Comparison of ENCODE assay signal across 15 mouse cellular contexts in genomic region chr13:43765293-43765814, GRCm38 (mm10). TPM values are rescaled to one million over a fixed set of nuclear protein-coding genes. Genes with fewer than 3 reads are reported as not detected.
DNase-seq lines count a peak whose midpoint lies in the region; ATAC-seq and TF ChIP-seq lines count a peak whose summit lies in the region.
"Had no signal": no experiment of that assay in that cellular context is flagged by ENCODE, and none has a peak within 500 bp of the region (broad histone marks: within the 10 kb centered on the region; RNA-seq: fewer than 3 reads in every experiment).

No protein-coding gene starts in this region.

- dilution Hi-C loops in CH12.LX (cut with MboI; ENCODE audit: extremely low pct_ligation_motif_present, extremely low pct_unique_long_range_greater_than_20kb, low sequenced_read_pairs) = no loop called here

- in situ Hi-C loops in CH12.LX (cut with MboI; ENCODE audit: low pct_ligation_motif_present, low pct_unique_long_range_greater_than_20kb, low sequenced_read_pairs) = no loop called here

- no peaks in the 10 kb centered on the region for H3K9me3 ChIP-seq in heart, embryonic 11.5 days (replicated peaks; ENCODE audit: control insufficient read depth, low read length)
- no peaks in the 10 kb centered on the region for H3K9me3 ChIP-seq in CH12.LX (replicated peaks; ENCODE audit: low read length)
- H3K9me3 ChIP-seq: embryonic facial prominence, embryonic 10.5 days; megakaryocyte, embryonic 14.5 days; neural tube, embryonic 12.5 days had no signal

- WGBS in heart, adult 2 months = 69% methylated on average over 11 of the region's 11 CpGs
- WGBS in heart, embryonic 11.5 days (ENCODE audit: insufficient replicate concordance) = 66% methylated on average over 11 of the region's 11 CpGs

- H3K27ac ChIP-seq in heart, adult 2 months = no peak overlapping the region
- no peak overlapping the region for H3K27ac ChIP-seq in heart, embryonic 11.5 days (ENCODE audit: low read depth, low read length)
- peak overlapping the region; percentile 92 for H3K27ac ChIP-seq in CH12.LX (ENCODE audit: insufficient read depth, low read depth)
- H3K27ac ChIP-seq: embryonic facial prominence, embryonic 10.5 days; neural tube, embryonic 12.5 days had no signal

- no peak overlapping the region for H3K4me3 ChIP-seq in heart, adult 2 months
- no peak overlapping the region for H3K4me3 ChIP-seq in heart, embryonic 11.5 days (ENCODE audit: low read depth, low read length)
- peak overlapping the region in 1 of 3 experiments; percentile 59 for H3K4me3 ChIP-seq in CH12.LX (replicated peaks in 1 of 3; ENCODE audit: low read depth in 2 of 3, low read length in 2 of 3, poor library complexity in 1 of 3)
- H3K4me3 ChIP-seq: embryonic facial prominence, embryonic 10.5 days; megakaryocyte, embryonic 14.5 days; neural tube, embryonic 12.5 days had no signal

- no peaks in the 10 kb centered on the region for H3K79me2 ChIP-seq in heart, adult 2 months (replicated peaks; ENCODE audit: control insufficient read depth, insufficient read depth, low read length)
- peaks cover 4% of the 10 kb centered on the region for H3K79me2 ChIP-seq in CH12.LX (replicated peaks; ENCODE audit: control insufficient read depth, extremely low read depth, insufficient read depth, poor library complexity, severe bottlenecking)

- no peak for TF ChIP-seq POLR2A in heart, adult 2 months (IDR thresholded peaks at IDR 0.05; ENCODE audit: insufficient read depth, low read depth, low read length)
- peak; percentile 58 for TF ChIP-seq POLR2A in CH12.LX (IDR thresholded peaks at IDR 0.05; ENCODE audit: low read depth, low read length)

- ATAC-seq in heart, embryonic 11.5 days (replicated peaks; ENCODE audit: insufficient number of reproducible peaks, low FRiP score, low TSS enrichment) = no peak
- ATAC-seq: forebrain, embryonic 14.5 days; inflammation-experienced regulatory T-cells, adult 6 months had no signal

- no peak for TF ChIP-seq EP300 in heart, adult 2 months (IDR thresholded peaks at IDR 0.05; ENCODE audit: insufficient read depth, low read depth, low read length)
- TF ChIP-seq EP300 in CH12.LX (IDR thresholded peaks at IDR 0.05; ENCODE audit: low read length) = peak; percentile 88

- no peaks in the 10 kb centered on the region for H3K27me3 ChIP-seq in heart, adult 2 months (ENCODE audit: control insufficient read depth, insufficient read depth, low read length)
- H3K27me3 ChIP-seq in heart, embryonic 11.5 days (ENCODE audit: control insufficient read depth, insufficient read depth, low read length) = no peaks in the 10 kb centered on the region
- H3K27me3 ChIP-seq in CH12.LX (replicated peaks) = no peaks in the 10 kb centered on the region
- H3K27me3 ChIP-seq: neural tube, embryonic 12.5 days had no signal

- no peak overlapping the region for H3K9ac ChIP-seq in heart, adult 2 months (ENCODE audit: low read depth, low read length)
- no peak overlapping the region for H3K9ac ChIP-seq in heart, embryonic 11.5 days (ENCODE audit: low read depth, low read length)
- H3K9ac ChIP-seq in CH12.LX (ENCODE audit: insufficient read depth, low read depth) = no peak overlapping the region; the same call in 1 of the 2 replicates
- H3K9ac ChIP-seq: neural tube, embryonic 12.5 days had no signal

- peak; percentile 35 to 79 for DNase-seq in heart, adult 2 months
- DNase-seq in CH12.LX (ENCODE audit: extremely low read depth) = peak; percentile 93
- peak; percentile 44 for DNase-seq in lung, postnatal 10 days
- peak; percentile 72 for DNase-seq in spleen, adult 12 weeks (ENCODE audit: low spot score)
- DNase-seq in right cerebral cortex, adult 2 months (ENCODE audit: low spot score in 2 of 2) = no peak
- DNase-seq in cerebellum, adult 11 months = no peak
- DNase-seq in right cerebral cortex, adult 18-20 months = no peak
- DNase-seq: left cerebral cortex, postnatal 4 days; right cerebral cortex, postnatal 25 days had no signal

- TF ChIP-seq RAD21 in CH12.LX (IDR thresholded peaks at IDR 0.05; ENCODE audit: low read depth, low read length) = no peak; the same call in 1 of the 2 replicates

- intact Hi-C loops in heart, adult 2 months (cut with DNase I) = no loop called here

- no peak overlapping the region for H3K4me2 ChIP-seq in heart, embryonic 11.5 days
- H3K4me2 ChIP-seq in CH12.LX (ENCODE audit: insufficient read depth, low read depth, poor library complexity, severe bottlenecking) = peak overlapping the region; percentile 86
- H3K4me2 ChIP-seq: neural tube, embryonic 12.5 days had no signal

- TF ChIP-seq CTCF in heart, adult 2 months (IDR thresholded peaks at IDR 0.05) = no peak
- TF ChIP-seq CTCF in CH12.LX (conservative IDR thresholded peaks at IDR 0.05 in 1 of 2, IDR thresholded peaks at IDR 0.05 in 1 of 2; ENCODE audit: low read depth in 2 of 2, low read length in 2 of 2) = no peak

- H3K36me3 ChIP-seq in heart, adult 2 months (ENCODE audit: control insufficient read depth, insufficient read depth, low read length) = no peaks in the 10 kb centered on the region
- H3K36me3 ChIP-seq in heart, embryonic 11.5 days (ENCODE audit: control insufficient read depth, insufficient read depth, low read length) = no peaks in the 10 kb centered on the region
- H3K36me3 ChIP-seq in CH12.LX (replicated peaks in 1 of 2; ENCODE audit: control insufficient read depth in 1 of 2, insufficient read depth in 1 of 2, low read length in 1 of 2) = peaks cover 0 to 7% of the 10 kb centered on the region in 2 experiments
- H3K36me3 ChIP-seq: embryonic facial prominence, embryonic 10.5 days; neural tube, embryonic 12.5 days had no signal

- H3K4me1 ChIP-seq in heart, adult 2 months (ENCODE audit: control insufficient read depth, insufficient read depth, low read length) = peaks cover 4% of the 10 kb centered on the region; the same call in 1 of the 2 replicates
- H3K4me1 ChIP-seq in heart, embryonic 11.5 days (ENCODE audit: control insufficient read depth, insufficient read depth, low read length) = no peaks in the 10 kb centered on the region
- H3K4me1 ChIP-seq in CH12.LX (ENCODE audit: control insufficient read depth in 1 of 2, insufficient read depth in 2 of 2) = peaks cover 45 to 84% of the 10 kb centered on the region in 2 experiments
- H3K4me1 ChIP-seq: embryonic facial prominence, embryonic 10.5 days had no signal

TF ChIP-seq in CH12.LX, 34 proteins besides CTCF, POLR2A, EP300 and RAD21 (continues in another document):
- TF ChIP-seq MAFK (IDR thresholded peaks at IDR 0.05; ENCODE audit: insufficient replicate concordance, low read length) (peak; percentile 75), ZKSCAN1 (IDR thresholded peaks at IDR 0.05; ENCODE audit: borderline replicate concordance, low read depth, low read length) (no peak), POLR2AphosphoS2 (IDR thresholded peaks at IDR 0.05; ENCODE audit: low read depth, low read length) (no peak), USF1 (IDR thresholded peaks at IDR 0.05; ENCODE audit: low read depth, low read length) (peak; percentile 37; the same call in 1 of the 2 replicates), IRF4 (IDR thresholded peaks at IDR 0.05; ENCODE audit: low read depth, low read length) (peak; percentile 92), SIN3A (IDR thresholded peaks at IDR 0.05; ENCODE audit: low read length) (peak; percentile 86), CHD1 (IDR thresholded peaks at IDR 0.05; ENCODE audit: low read depth, low read length) (0 out of 2 replicates have a peak, but pooled peaks have one; percentile 1), HCFC1 (IDR thresholded peaks at IDR 0.05; ENCODE audit: low read depth, low read length) (peak; percentile 43), BHLHE40 (IDR thresholded peaks at IDR 0.05; ENCODE audit: low read depth, low read length) (peak; percentile 100), ZMIZ1 (IDR thresholded peaks at IDR 0.05; ENCODE audit: low read depth, low read length) (no peak), MEF2A (IDR thresholded peaks at IDR 0.05; ENCODE audit: borderline replicate concordance, low read depth, low read length) (peak; percentile 90), ZNF384 (IDR thresholded peaks at IDR 0.05; ENCODE audit: low read depth, low read length) (0 out of 2 replicates have a peak, but pooled peaks have one; percentile 58), MYC (IDR thresholded peaks at IDR 0.05; ENCODE audit: low read depth, low read length) (peak; percentile 86), TBP (conservative IDR thresholded peaks at IDR 0.05; ENCODE audit: low read depth, low read length) (peak; percentile 85), ETS1 (conservative IDR thresholded peaks at IDR 0.05; ENCODE audit: low read depth, low read length) (peak; percentile 99), NRF1 (IDR thresholded peaks at IDR 0.05; ENCODE audit: low read depth, low read length) (0 out of 2 replicates have a peak, but pooled peaks have one; percentile 23), MXI1 (IDR thresholded peaks at IDR 0.05; ENCODE audit: low read depth, low read length) (no peak), SMC3 (IDR thresholded peaks at IDR 0.05; ENCODE audit: low read depth, low read length) (peak; percentile 35), UBTF (IDR thresholded peaks at IDR 0.05; ENCODE audit: low read depth, low read length) (peak; percentile 95; the same call in 1 of the 2 replicates), CHD2 (IDR thresholded peaks at IDR 0.05; ENCODE audit: low read length) (peak; percentile 66; the same call in 1 of the 2 replicates), GABPA (IDR thresholded peaks at IDR 0.05; ENCODE audit: insufficient replicate concordance, low read depth, low read length) (peak; percentile 55), PAX5 (IDR thresholded peaks at IDR 0.05; ENCODE audit: low read length) (no peak), USF2 (conservative IDR thresholded peaks at IDR 0.05; ENCODE audit: low read depth, low read length) (peak; percentile 31), ELF1 (IDR thresholded peaks at IDR 0.05; ENCODE audit: low read depth, low read length) (no peak; the same call in 1 of the 2 replicates), NELFE (IDR thresholded peaks at IDR 0.05; ENCODE audit: low read depth, low read length) (peak; percentile 21; the same call in 1 of the 2 replicates), MAX (IDR thresholded peaks at IDR 0.05; ENCODE audit: low read length) (peak; percentile 90), MAZ (IDR thresholded peaks at IDR 0.05; ENCODE audit: low read depth, low read length) (peak; percentile 84; the same call in 1 of the 2 replicates), ZC3H11A (IDR thresholded peaks at IDR 0.05; ENCODE audit: low read depth, low read length) (no peak), RCOR1 (conservative IDR thresholded peaks at IDR 0.05; ENCODE audit: low read depth, low read length) (peak; percentile 60; the same call in 1 of the 2 replicates)

RNA-seq across cellular contexts. Expression of gene Cd83, which starts 19.2 kb away (rescaled TPM):
- 1 to 10 TPM; 2.4 to 2.8 TPM for total RNA-seq in heart, adult 2 months (2021)
- polyA plus RNA-seq in heart, adult 2 months (2012; rRNA removed) = 3.2 and 4.3 TPM in 2 replicates
- 2.2 and 2.4 TPM in 2 replicates for polyA plus RNA-seq in heart, embryonic 11.5 days (2014; fragmentation: Nextera tagmentation; extraction: Ambion mirVana)
- total RNA-seq in CH12.LX (2012; rRNA removed) (103 and 129 TPM in 2 replicates), CH12.LX (2014; rRNA removed) (298 and 307 TPM in 2 replicates)
- polyA plus RNA-seq in CH12.LX (2012; ENCODE audit: insufficient read length, low read depth) = 106 and 109 TPM in 2 replicates

Comparison
In these comparisons a context has a peak if more than half of its experiments do, and no peak if none do; other contexts are left out.
1. DNase-seq: peak in heart, adult 2 months (2 of 2), CH12.LX (single experiment), lung, postnatal 10 days (single experiment) and spleen, adult 12 weeks (single experiment); none in right cerebral cortex, adult 2 months (0 of 2), cerebellum, adult 11 months (single experiment) and right cerebral cortex, adult 18-20 months (single experiment).
2. RNA of gene Cd83, which starts 19.2 kb away (polyA plus RNA-seq): 106 to 109 TPM in CH12.LX; 3.2 to 4.3 TPM in heart, adult 2 months and 2.2 to 2.4 TPM in heart, embryonic 11.5 days; every median in the first group is over 10 times any median in the second.